Mouse (Mus musculus) heart, embryonic 16.5 days (tissue): ENCODE data around the gene Areg. TPM values are rescaled to one million over a fixed set of nuclear protein-coding genes. Genes with fewer than 3 reads are reported as not detected.

Experiments used
- polyA plus RNA-seq: library from polyadenylated mRNA; unstranded; fragments of >200 nt; fragmentation: Nextera tagmentation; extraction: Ambion mirVana; gene quantifications from 2 replicates; pipeline ENCODE4 v1.2.1, GENCODE M21; 2015

Areg gene
- polyA plus RNA-seq, 1 experiment from 2014 or later, result 0.30 TPM

Other genes starting within 250 kb of the Areg start
- gene Cxcl1, start 248.4 kb upstream of the Areg start, polyA plus RNA-seq, result 0.85 and 0.92 TPM in 2 replicates
- gene Cxcl2, start 235.7 kb upstream of the Areg start, polyA plus RNA-seq, result not detected in 2 replicates
- gene Mthfd2l, start 208.5 kb upstream of the Areg start, polyA plus RNA-seq, result 24.2 and 25.2 TPM in 2 replicates
- gene Epgn, start 112.1 kb upstream of the Areg start, polyA plus RNA-seq, result 0.19 and 0.24 TPM in 2 replicates
- gene Ereg, start 65.0 kb upstream of the Areg start, polyA plus RNA-seq, result 0.04 and 0.11 TPM in 2 replicates